Mouse (Mus musculus) lung, adult 2 months (tissue): ENCODE measurements around the gene Tuba4a. TPM values are rescaled to one million over a fixed set of nuclear protein-coding genes. Genes with fewer than 3 reads are reported as not detected.

Experiments used
- DNase-seq: peaks from one replicate; pipeline ENCODE4 v3.0.0; 2022
- H3K4me1 ChIP-seq: fragments of 200-500 bp; 2 replicates; pipeline ENCODE4 v1.6.1; 2011; ENCODE audit warnings: low read length; ENCODE audit not compliant: control insufficient read depth, insufficient read depth
- H3K4me3 ChIP-seq: fragments of 200-500 bp; replicated peaks from 2 replicates; pipeline ENCODE3; 2011; ENCODE audit warnings: low read depth, mild to moderate bottlenecking, control low read depth, low read length; ENCODE audit errors: extremely low read depth
- CTCF ChIP-seq: fragments of 200-500 bp; IDR thresholded peaks from 2 replicates; pipeline ENCODE4 v1.5.1; 2011; ENCODE audit warnings: mild to moderate bottlenecking, low read length, control low read depth; ENCODE audit not compliant: insufficient read depth
- POLR2A ChIP-seq: fragments of 200-500 bp; IDR thresholded peaks from 2 replicates; pipeline ENCODE4 v1.6.1; 2011; ENCODE audit warnings: low read depth, mild to moderate bottlenecking, control low read depth, low read length, borderline replicate concordance; ENCODE audit errors: extremely low read depth
- WGBS: fragments of 180-500 bp; shearing (Covaris S2); methylation state at CpG from one replicate; pipeline ENCODE4 v1.1.7; 2018; 5-methylcytosine and 5-hydroxymethylcytosine counted together
- polyA plus RNA-seq: library from polyadenylated mRNA; depleted of rRNA; stranded (reverse); fragments of >200 nt; gene quantifications from 2 replicates; pipeline ENCODE4 v1.2.3, GENCODE M21; 2012; rRNA removed

The Tuba4a gene
- polyA plus RNA-seq, 1 experiment, result 103 TPM

DNA sequence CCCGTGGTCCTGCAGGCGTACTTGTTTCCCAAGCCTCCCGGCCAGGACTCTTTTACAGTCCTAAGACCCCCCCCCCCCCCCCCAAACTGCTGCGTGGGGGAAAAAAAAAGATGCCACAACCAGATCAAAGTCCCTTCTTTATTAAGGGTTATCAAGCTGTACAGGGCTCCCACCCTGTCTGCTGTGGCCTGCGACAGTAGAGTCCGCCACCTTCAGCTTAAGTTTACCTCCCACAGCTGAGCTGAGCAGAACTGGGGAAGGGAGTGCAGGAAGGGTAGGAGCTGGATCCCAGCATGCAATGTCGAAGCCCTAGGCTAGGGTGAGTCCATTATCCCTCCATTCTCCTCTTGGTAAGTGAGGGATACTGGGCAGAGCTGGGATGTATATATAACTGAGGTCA is 38.9 kb downstream of the Tuba4a start:
- H3K4me1 ChIP-seq, result peaks cover 6% of the 10 kb centered on the region; the same call in 1 of the 2 replicates
- TF ChIP-seq CTCF (no peak), POLR2A (no peak)
- H3K4me3 ChIP-seq, result no peak overlapping the region
- 33% methylated on average over 7 of the region's 7 CpGs for WGBS
- DNase-seq, result no peak

DNA sequence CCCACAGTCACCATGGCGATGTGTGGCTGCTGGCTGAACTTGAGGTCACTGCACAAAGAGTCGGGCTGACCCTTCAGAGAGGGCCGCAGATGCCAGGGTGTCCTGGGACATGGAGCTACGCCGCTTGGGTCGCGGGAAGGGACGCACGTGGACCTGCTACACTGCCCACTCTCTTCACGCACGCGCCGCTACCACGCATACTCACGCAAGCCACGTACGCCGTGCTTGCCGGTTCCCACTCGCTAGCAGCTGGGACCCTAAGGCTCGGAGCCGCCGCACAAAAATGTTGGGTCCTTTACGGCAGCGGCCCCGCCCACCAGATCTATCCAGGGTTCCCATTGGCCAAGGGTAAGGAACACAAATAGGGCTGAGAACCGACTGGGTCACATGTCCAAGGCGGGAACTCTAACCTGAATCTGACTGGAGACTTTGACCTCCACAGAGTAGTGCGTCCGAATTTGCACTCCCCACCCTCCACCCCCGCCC is 39.5 kb downstream of the Tuba4a start, which contains the start of gene Abcb6:
Abcb6 (minus strand) TSS at position 288 of the 486 bp plus-strand sequence.
- Histone ChIP-seq H3K4me3 (peak within 1 kb of the TSS; percentile 78), H3K4me1 (peaks cover 6% of the 10 kb centered on the region; the same call in 1 of the 2 replicates)
- DNase-seq, result peak; percentile 84
- under 1% methylated on average over 31 of the region's 31 CpGs for WGBS
- TF ChIP-seq CTCF (no peak), POLR2A (peak; percentile 52; the same call in 1 of the 2 replicates)

DNA sequence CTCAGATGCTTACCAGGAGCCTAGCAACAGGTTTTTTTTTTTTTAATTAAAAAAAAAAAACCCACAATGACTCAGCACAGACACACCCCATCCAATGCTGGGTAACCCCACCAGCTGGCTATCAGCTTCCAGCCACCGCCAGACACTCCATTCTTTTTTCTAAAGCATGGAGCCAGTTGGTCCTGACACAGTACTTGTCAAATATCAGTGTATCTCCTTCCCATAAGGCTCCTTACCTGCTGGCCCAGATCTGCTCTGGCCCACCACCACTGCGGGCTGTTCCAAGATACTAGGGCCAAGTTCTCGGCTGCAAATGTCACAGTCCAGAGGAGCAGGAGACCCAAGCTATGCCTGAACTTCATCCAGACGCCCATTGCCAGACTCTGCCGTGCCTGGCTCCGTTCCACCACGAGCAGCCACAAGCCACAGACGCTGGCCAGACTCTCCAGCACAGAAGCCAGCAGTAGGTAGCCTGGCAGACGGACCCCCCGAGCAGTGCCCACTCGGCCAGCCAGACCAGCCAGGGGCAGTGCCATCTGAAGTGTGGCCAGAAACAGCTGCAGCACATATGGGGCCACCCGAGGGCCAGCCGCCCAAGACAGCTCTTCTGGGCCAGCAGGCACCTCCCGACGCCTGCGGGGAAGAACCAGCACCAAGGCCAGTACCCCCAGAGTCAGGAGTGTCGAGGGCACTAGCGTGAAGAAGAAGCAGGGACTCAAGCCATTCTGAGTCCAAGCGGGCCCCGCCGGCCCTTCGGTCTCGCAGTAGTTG is 40.1 kb downstream of the Tuba4a start:
- Histone ChIP-seq H3K4me3 (peak overlapping the region; percentile 78), H3K4me1 (peaks cover 6% of the 10 kb centered on the region; the same call in 1 of the 2 replicates)
- DNase-seq, result no peak
- TF ChIP-seq POLR2A (no peak), CTCF (no peak)
- WGBS, result 6% methylated on average over 23 of the region's 23 CpGs

DNA sequence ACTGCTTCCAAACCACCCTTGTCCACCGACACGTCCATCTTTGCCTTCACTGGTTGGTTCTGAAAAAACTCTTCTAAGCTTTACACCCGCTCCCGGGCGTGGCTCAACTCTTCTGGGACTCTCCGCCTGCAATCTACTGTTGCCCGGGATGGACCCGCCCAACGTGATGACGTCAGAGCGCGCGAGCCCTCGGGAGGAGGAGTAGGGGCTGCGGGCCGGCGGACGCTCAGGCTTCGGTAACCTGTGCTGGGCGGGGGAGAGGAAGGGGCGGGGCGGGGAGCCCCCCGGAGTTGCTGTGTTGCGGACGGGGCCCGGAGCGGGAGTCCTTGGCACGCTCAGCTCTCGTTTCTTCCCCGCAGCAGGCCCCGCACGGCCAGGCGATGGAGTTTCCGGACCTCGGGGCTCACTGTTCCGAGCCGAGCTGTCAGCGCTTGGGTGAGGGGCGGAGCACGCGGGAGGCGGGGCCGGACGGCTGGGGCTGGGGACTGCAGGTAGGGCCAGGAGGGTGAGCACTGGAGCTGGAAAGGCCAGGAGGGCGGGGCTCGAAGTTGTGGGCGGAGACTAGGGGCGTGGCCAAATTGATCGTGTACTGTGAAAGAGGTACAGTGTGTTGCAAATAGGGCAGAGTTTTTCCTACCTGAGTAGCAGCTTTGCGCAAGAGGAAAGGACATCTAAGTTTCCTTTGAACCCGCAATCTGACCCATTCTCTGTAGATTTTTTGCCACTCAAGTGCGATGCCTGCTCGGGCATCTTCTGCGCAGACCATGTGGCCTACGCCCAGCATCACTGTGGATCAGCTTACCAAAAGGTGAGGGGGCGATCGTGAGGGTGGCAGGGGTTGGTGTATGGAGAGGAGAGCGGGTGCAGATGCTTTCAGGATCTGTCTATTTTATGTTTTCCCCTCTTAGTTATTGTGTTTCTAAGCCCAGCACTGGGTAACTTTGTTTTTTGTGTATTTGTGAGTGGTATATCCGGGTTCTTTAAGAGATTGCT is 50.9 kb downstream of the Tuba4a start, which contains the start of gene Zfand2b:
Zfand2b (plus strand) TSS at position 175 of the 993 bp plus-strand sequence.
- TF ChIP-seq POLR2A, result peak; percentile 79; the same call in 1 of the 2 replicates
- TF ChIP-seq CTCF, result no peak
- DNase-seq, result peak; percentile 99
- H3K4me3 ChIP-seq, result peak within 1 kb of the TSS; percentile 72
- H3K4me1 ChIP-seq, result peaks cover 7% of the 10 kb centered on the region
- 2% methylated on average over 56 of the region's 59 CpGs for WGBS

DNA sequence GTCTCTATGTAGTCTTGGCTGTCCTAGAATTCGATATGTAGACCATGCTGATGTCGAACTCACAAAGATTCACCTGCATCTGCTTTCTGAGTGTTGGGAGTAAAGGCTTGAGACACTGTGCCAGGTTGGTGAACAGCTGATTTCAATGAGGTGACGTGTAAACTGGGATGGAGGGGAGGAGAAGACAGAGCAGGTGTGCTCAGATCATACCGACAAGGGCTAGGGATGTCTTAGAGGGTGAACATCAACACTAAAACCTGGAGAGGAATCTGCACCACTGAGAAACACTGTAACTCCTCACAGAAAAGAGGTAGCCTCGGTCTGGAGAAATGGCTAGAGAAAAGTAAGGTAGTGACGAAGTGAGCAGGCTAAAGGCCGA is 51.6 kb downstream of the Tuba4a start:
- 3% methylated on average over 7 of the region's 7 CpGs for WGBS
- Histone ChIP-seq H3K4me1 (peaks cover 7% of the 10 kb centered on the region), H3K4me3 (peak overlapping the region; percentile 68)
- no peak for DNase-seq
- TF ChIP-seq CTCF (no peak), POLR2A (no peak)

Other genes starting within 250 kb of the Tuba4a start
- gene Nhej1, start 94.7 kb downstream of the Tuba4a start, polyA plus RNA-seq, result 1.8 and 2.7 TPM in 2 replicates
- gene Slc23a3, start 86.0 kb downstream of the Tuba4a start, polyA plus RNA-seq, result 1.4 and 2.0 TPM in 2 replicates
- 57.6 and 64.3 TPM in 2 replicates for gene Cnppd1, start 77.2 kb downstream of the Tuba4a start, polyA plus RNA-seq
- 112 and 123 TPM in 2 replicates for gene Retreg2, start 77.1 kb downstream of the Tuba4a start, polyA plus RNA-seq
- 59.4 and 68.0 TPM in 2 replicates for gene Zfand2b, start 51.2 kb downstream of the Tuba4a start, polyA plus RNA-seq
- 14.6 and 18.7 TPM in 2 replicates for gene Abcb6, start 39.5 kb downstream of the Tuba4a start, polyA plus RNA-seq
- gene Ankzf1, start 27.7 kb downstream of the Tuba4a start, polyA plus RNA-seq, result 15.4 and 20.0 TPM in 2 replicates
- 65.7 and 73.3 TPM in 2 replicates for gene Atg9a, start 27.7 kb downstream of the Tuba4a start, polyA plus RNA-seq
- gene Glb1l, start 9.1 kb downstream of the Tuba4a start, polyA plus RNA-seq, result 8.8 and 15.4 TPM in 2 replicates
- 130 and 140 TPM in 2 replicates for gene Stk16, start 9.0 kb downstream of the Tuba4a start, polyA plus RNA-seq
- gene A630095N17Rik, start 12.2 kb upstream of the Tuba4a start, polyA plus RNA-seq, result not detected in 2 replicates
- gene Dnajb2, start 16.5 kb upstream of the Tuba4a start, polyA plus RNA-seq, result 54.5 and 56.1 TPM in 2 replicates
- 2.1 and 2.5 TPM in 2 replicates for gene Ptprn, start 44.6 kb upstream of the Tuba4a start, polyA plus RNA-seq
- gene Resp18, start 58.5 kb upstream of the Tuba4a start, polyA plus RNA-seq, result 1.2 and 2.5 TPM in 2 replicates
- 104 and 129 TPM in 2 replicates for gene Dnpep, start 98.1 kb upstream of the Tuba4a start, polyA plus RNA-seq
- 107 and 185 TPM in 2 replicates for gene Des, start 140.5 kb upstream of the Tuba4a start, polyA plus RNA-seq
- 31.5 and 35.0 TPM in 2 replicates for gene Speg, start 155.4 kb upstream of the Tuba4a start, polyA plus RNA-seq
- gene Gmppa, start 216.1 kb upstream of the Tuba4a start, polyA plus RNA-seq, result 106 and 125 TPM in 2 replicates
- gene Asic4, start 230.6 kb upstream of the Tuba4a start, polyA plus RNA-seq, result 0.05 TPM in 1 of 2 replicates, not detected in the other